Mouse (Mus musculus) forebrain, embryonic 14.5 days (tissue): ENCODE measurements around the gene Dolk. TPM values are rescaled to one million over a fixed set of nuclear protein-coding genes. Genes with fewer than 3 reads are reported as not detected.

Experiments
- ATAC-seq: fragments of 200-750 bp; cut with Nextera tagmentation; 2 replicates; pipeline ENCODE4 v1.8.0; 2017; ENCODE audit warnings: mild to moderate bottlenecking, moderate library complexity
- DNase-seq: peaks from one replicate; pipeline ENCODE4 v3.0.0-alpha.2; 2015; ENCODE audit warnings: low spot score
- H3K27ac ChIP-seq: fragments of 300-500 bp; sonication (generic); 2 replicates; pipeline ENCODE4 v1.5.1; 2014; ENCODE audit warnings: low read depth, mild to moderate bottlenecking, control low read depth, low read length, moderate library complexity
- H3K27me3 ChIP-seq: fragments of 300-500 bp; sonication (generic); replicated peaks from 2 replicates; pipeline ENCODE4 v1.6.1; 2014; ENCODE audit warnings: low read length, control low read depth, mixed read lengths; ENCODE audit not compliant: control insufficient read depth, insufficient read depth
- H3K36me3 ChIP-seq: fragments of 300-500 bp; sonication (generic); 2 replicates; pipeline ENCODE4 v1.6.1; 2014; ENCODE audit warnings: low read length, control low read depth; ENCODE audit not compliant: control insufficient read depth, insufficient read depth
- H3K4me1 ChIP-seq: fragments of 300-500 bp; sonication (generic); 2 replicates; pipeline ENCODE4 v1.6.1; 2014; ENCODE audit warnings: antibody characterized with exemption, low read length, control low read depth; ENCODE audit not compliant: control insufficient read depth, insufficient read depth
- H3K4me2 ChIP-seq: fragments of 300-500 bp; sonication (generic); 2 replicates; pipeline ENCODE4 v1.6.1; 2014; ENCODE audit warnings: mild to moderate bottlenecking, control low read depth, low read length
- H3K4me3 ChIP-seq: fragments of 300-500 bp; sonication (generic); 2 replicates; pipeline ENCODE4 v1.5.1; 2014; ENCODE audit warnings: low read depth, low read length, control low read depth
- H3K9ac ChIP-seq: fragments of 300-500 bp; sonication (generic); 2 replicates; pipeline ENCODE4 v1.6.1; 2014; ENCODE audit warnings: mild to moderate bottlenecking, low read length, control low read depth, moderate library complexity
- H3K9me3 ChIP-seq: fragments of 300-500 bp; sonication (generic); replicated peaks from 2 replicates; pipeline ENCODE4 v1.6.1; 2016; ENCODE audit warnings: low read length, control low read depth, mixed read lengths; ENCODE audit not compliant: control insufficient read depth
- WGBS: fragments of 180-500 bp; shearing (Covaris S2); extraction: QIAGEN DNeasy Blood & Tissue Kit; methylation state at CpG from one replicate; pipeline ENCODE4 v1.1.7; 2014; 5-methylcytosine and 5-hydroxymethylcytosine counted together
- polyA plus RNA-seq: library from polyadenylated mRNA; unstranded; fragments of >200 nt; fragmentation: Nextera tagmentation; extraction: Ambion mirVana; gene quantifications from 2 replicates; pipeline ENCODE4 v1.2.1, GENCODE M21; 2014

Dolk gene
- polyA plus RNA-seq, 1 experiment from 2014 or later: 30.2 TPM

DNA sequence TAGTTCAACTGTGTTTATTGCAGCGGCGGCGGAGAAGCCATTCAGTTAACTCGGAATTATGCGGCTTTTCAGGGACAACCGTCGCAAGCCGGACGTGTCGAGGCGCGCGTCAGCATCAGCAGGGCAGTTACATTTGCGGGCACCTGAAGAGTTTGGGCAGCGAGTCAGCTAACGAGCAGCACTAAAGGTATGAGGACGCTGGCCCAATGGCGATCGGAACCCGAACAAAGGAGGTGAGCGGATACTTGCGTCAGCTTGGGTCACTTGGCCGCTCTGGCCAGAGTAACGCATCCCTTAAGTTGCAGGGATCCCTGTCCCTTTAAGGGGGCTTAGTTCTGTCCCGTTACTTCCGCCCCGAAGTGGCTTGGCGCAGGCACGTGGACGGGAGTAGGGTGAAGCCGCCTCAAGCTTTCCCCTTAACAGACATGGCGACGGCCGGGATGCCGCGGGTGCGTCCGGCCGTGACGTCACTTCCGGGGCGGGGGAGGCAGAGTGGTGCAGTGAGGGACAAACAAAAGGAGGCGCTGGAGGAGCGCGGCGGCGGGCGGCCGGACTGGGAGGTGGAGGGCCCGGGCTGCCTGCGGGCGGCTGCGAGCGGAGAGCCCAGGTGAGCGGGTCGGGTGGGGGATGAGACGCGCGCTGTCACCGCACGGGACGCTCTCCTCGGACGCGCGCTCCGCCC is 48.8 kb downstream of the Dolk start, which contains the start of gene Lrrc8a:
Gene Lrrc8a, plus strand, starts transcription at position 517 of the 682 bp plus-strand sequence.
- H3K36me3 ChIP-seq: peaks cover 23% of the 10 kb centered on the region
- WGBS: under 1% methylated on average over 56 of the region's 67 CpGs

GRCm38 (mm10) chr2:30236426-30237198 is 49.5 kb downstream of the Dolk start:
- H3K9ac ChIP-seq: peak overlapping the region; percentile 90
- H3K27me3 ChIP-seq: no peaks in the 10 kb centered on the region
- DNase-seq (peak; percentile 17), ATAC-seq (peak; percentile 2; the same call in 1 of the 2 replicates)
- peak overlapping the region; percentile 90; the same call in 1 of the 2 replicates for H3K27ac ChIP-seq
- H3K36me3 ChIP-seq: peaks cover 18% of the 10 kb centered on the region
- H3K4me2 ChIP-seq: peak overlapping the region; percentile 81
- peak overlapping the region; percentile 89 for H3K4me3 ChIP-seq
- WGBS: 4% methylated on average over 18 of the region's 18 CpGs
- peaks cover 17% of the 10 kb centered on the region for H3K4me1 ChIP-seq
- H3K9me3 ChIP-seq: no peaks in the 10 kb centered on the region

More for the DNA sequence above, 48.8 kb downstream of the Dolk start, which contains the start of gene Lrrc8a:
- no peaks in the 10 kb centered on the region for H3K27me3 ChIP-seq
- peaks cover 17% of the 10 kb centered on the region for H3K4me1 ChIP-seq
- H3K27ac ChIP-seq: peak within 1 kb of the TSS; percentile 90
- ATAC-seq: peak; percentile 98
- DNase-seq: peak; percentile 99
- H3K4me2 ChIP-seq: peak within 1 kb of the TSS; percentile 81
- H3K9ac ChIP-seq: peak within 1 kb of the TSS; percentile 90
- H3K4me3 ChIP-seq: peak within 1 kb of the TSS; percentile 89
- no peaks in the 10 kb centered on the region for H3K9me3 ChIP-seq

GRCm38 (mm10) chr2:30235593-30235992 is 50.5 kb downstream of the Dolk start:
- ATAC-seq (no peak), DNase-seq (no peak)
- H3K27ac ChIP-seq: no peak overlapping the region
- peaks cover 7% of the 10 kb centered on the region for H3K36me3 ChIP-seq
- no peaks in the 10 kb centered on the region for H3K27me3 ChIP-seq
- WGBS: 91% methylated on average over 5 of the region's 5 CpGs
- peaks cover 17% of the 10 kb centered on the region for H3K4me1 ChIP-seq
- no peak overlapping the region for H3K9ac ChIP-seq
- no peaks in the 10 kb centered on the region for H3K9me3 ChIP-seq
- H3K4me2 ChIP-seq: no peak overlapping the region
- no peak overlapping the region for H3K4me3 ChIP-seq

Other genes with a start within 250 kb of the Dolk start
- gene Wdr34, start 237.5 kb downstream of the Dolk start, polyA plus RNA-seq: 51.4 and 63.1 TPM in 2 replicates
- gene Set, start 229.0 kb downstream of the Dolk start, polyA plus RNA-seq: 379 and 393 TPM in 2 replicates
- 2.2 and 2.5 TPM in 2 replicates for gene Pkn3, start 208.7 kb downstream of the Dolk start, polyA plus RNA-seq
- gene Zdhhc12, start 192.7 kb downstream of the Dolk start, polyA plus RNA-seq: 21.6 and 24.1 TPM in 2 replicates
- gene Zer1, start 161.7 kb downstream of the Dolk start, polyA plus RNA-seq: 8.4 and 8.9 TPM in 2 replicates
- 16.4 and 17.0 TPM in 2 replicates for gene Tbc1d13, start 152.6 kb downstream of the Dolk start, polyA plus RNA-seq
- 12.8 and 17.4 TPM in 2 replicates for gene Endog, start 114.8 kb downstream of the Dolk start, polyA plus RNA-seq
- gene Spout1, start 107.9 kb downstream of the Dolk start, polyA plus RNA-seq: 59.6 and 60.7 TPM in 2 replicates
- gene Kyat1, start 80.5 kb downstream of the Dolk start, polyA plus RNA-seq: 16.5 and 17.7 TPM in 2 replicates
- 61.8 and 66.8 TPM in 2 replicates for gene Lrrc8a, start 48.6 kb downstream of the Dolk start, polyA plus RNA-seq
- 0.34 and 0.56 TPM in 2 replicates for gene Gm28035, start 45.8 kb downstream of the Dolk start, polyA plus RNA-seq
- 6.3 and 6.6 TPM in 2 replicates for gene Phyhd1, start 20.1 kb downstream of the Dolk start, polyA plus RNA-seq
- not detected in 2 replicates for gene Gm28038, start 5.3 kb downstream of the Dolk start, polyA plus RNA-seq
- gene Nup188, start 63 bp upstream of the Dolk start, polyA plus RNA-seq: 25.6 and 30.3 TPM in 2 replicates
- gene Sh3glb2, start 73.0 kb upstream of the Dolk start, polyA plus RNA-seq: 106 and 123 TPM in 2 replicates
- 18.7 and 23.7 TPM in 2 replicates for gene Miga2, start 77.9 kb upstream of the Dolk start, polyA plus RNA-seq
- 48.1 and 57.8 TPM in 2 replicates for gene Dolpp1, start 105.9 kb upstream of the Dolk start, polyA plus RNA-seq
- gene Crat, start 129.5 kb upstream of the Dolk start, polyA plus RNA-seq: 26.8 and 31.9 TPM in 2 replicates
- gene Ptpa, start 129.7 kb upstream of the Dolk start, polyA plus RNA-seq: 66.6 and 88.4 TPM in 2 replicates
- gene Ier5l, start 187.9 kb upstream of the Dolk start, polyA plus RNA-seq: 3.0 and 3.6 TPM in 2 replicates